8 mouse cellular contexts compared by ENCODE assay signal in genomic region chr4:83570569-83570968, GRCm38 (mm10). TPM values are rescaled to one million over a fixed set of nuclear protein-coding genes. Genes with fewer than 3 reads are reported as not detected.
A peak's percentile ranks its signal among the peaks of the same experiment; 100 is the strongest.
DNase-seq lines count a peak whose midpoint lies in the region; ATAC-seq lines count a peak whose summit lies in the region.

No protein-coding gene starts in this region.

- H3K27ac ChIP-seq in embryonic facial prominence, embryonic 11.5 days (replicated peaks; ENCODE audit: low read depth, low read length) = no peak overlapping the region
- H3K27ac ChIP-seq in embryonic facial prominence, embryonic 10.5 days (replicated peaks) = no peak overlapping the region

- no peak for ATAC-seq in embryonic facial prominence, embryonic 11.5 days (replicated peaks; ENCODE audit: insufficient number of reproducible peaks, low FRiP score, low TSS enrichment, low read depth)
- ATAC-seq in hematopoietic stem cell, adult 5-6 weeks (replicated peaks in 1 of 2; ENCODE audit: insufficient read depth in 1 of 2, low FRiP score in 2 of 2, low TSS enrichment in 1 of 2, low read depth in 1 of 2, poor library complexity in 2 of 2, severe bottlenecking in 2 of 2) = peak; percentile 25 to 61; a peak in 3 of 4 replicates

- no peaks in the 10 kb centered on the region for H3K36me3 ChIP-seq in embryonic facial prominence, embryonic 11.5 days (replicated peaks; ENCODE audit: control insufficient read depth, insufficient read depth, low read depth, low read length)
- no peaks in the 10 kb centered on the region; the same call in 1 of the 2 replicates for H3K36me3 ChIP-seq in embryonic facial prominence, embryonic 10.5 days (replicated peaks)

- no peak overlapping the region for H3K9ac ChIP-seq in embryonic facial prominence, embryonic 11.5 days (replicated peaks; ENCODE audit: low read length)

- no peak overlapping the region for H3K4me3 ChIP-seq in embryonic facial prominence, embryonic 11.5 days (ENCODE audit: low read depth, low read length)
- H3K4me3 ChIP-seq in embryonic facial prominence, embryonic 10.5 days = no peak overlapping the region

- H3K9me3 ChIP-seq in embryonic facial prominence, embryonic 11.5 days (replicated peaks; ENCODE audit: control insufficient read depth, low read length) = no peaks in the 10 kb centered on the region
- no peaks in the 10 kb centered on the region for H3K9me3 ChIP-seq in embryonic facial prominence, embryonic 10.5 days

- WGBS in embryonic facial prominence, embryonic 11.5 days = 72% methylated on average over 6 of the region's 6 CpGs
- WGBS in embryonic facial prominence, embryonic 10.5 days = 64% methylated on average over 6 of the region's 6 CpGs

- no peaks in the 10 kb centered on the region for H3K4me1 ChIP-seq in embryonic facial prominence, embryonic 11.5 days (ENCODE audit: control insufficient read depth, insufficient read depth, low read length)
- peaks cover 15% of the 10 kb centered on the region for H3K4me1 ChIP-seq in embryonic facial prominence, embryonic 10.5 days

- no peaks in the 10 kb centered on the region for H3K27me3 ChIP-seq in embryonic facial prominence, embryonic 11.5 days (ENCODE audit: control insufficient read depth, insufficient read depth, low read length)
- no peaks in the 10 kb centered on the region for H3K27me3 ChIP-seq in embryonic facial prominence, embryonic 10.5 days (replicated peaks; ENCODE audit: low read depth, poor library complexity, severe bottlenecking)

- DNase-seq in embryonic facial prominence, embryonic 11.5 days (ENCODE audit: low spot score) = peak; percentile 83
- no peak for DNase-seq in embryonic facial prominence, embryonic 10.5 days (ENCODE audit: low spot score)
- DNase-seq in lung, postnatal 10 days = peak; percentile 13
- no peak for DNase-seq in lung, postnatal 14 days
- DNase-seq in skeletal muscle tissue, adult 2 months (ENCODE audit: low read depth, low spot score) = peak; percentile 11
- DNase-seq in left cerebral cortex, adult 8-10 months (ENCODE audit: low spot score in 2 of 2) = no peak
- no peak for DNase-seq in left cerebral cortex, postnatal 10 days (ENCODE audit: extremely low spot score in 1 of 2, low spot score in 2 of 2)

- H3K4me2 ChIP-seq in embryonic facial prominence, embryonic 11.5 days (ENCODE audit: low read depth, low read length) = no peak overlapping the region

- intact Hi-C loops in left cerebral cortex, postnatal 10 days (cut with DNase I) = loop anchor here (10.0 kb wide), 1 partner anchor 306 kb away; no protein-coding TSS in a partner anchor

RNA-seq across cellular contexts. Expression of gene Ccdc171, which starts 45.2 kb away (rescaled TPM):
- 5.7 and 7.3 TPM in 2 replicates for polyA plus RNA-seq in embryonic facial prominence, embryonic 11.5 days (2014; fragmentation: Nextera tagmentation; extraction: Ambion mirVana)
- polyA plus RNA-seq in embryonic facial prominence, embryonic 10.5 days (2016; fragmentation: Nextera tagmentation; extraction: Ambion mirVana) = 5.5 and 6.1 TPM in 2 replicates
- total RNA-seq in hematopoietic stem cell, adult 5-6 weeks (2017) = 21.8 and 30.6 TPM in 2 replicates
- total RNA-seq in left cerebral cortex, adult 8-10 months (2022) = 1 to 10 TPM; 3.8 to 4.5 (median 3.8) TPM
- total RNA-seq in left cerebral cortex, postnatal 10 days (2021) = 1 to 10 TPM; 2.4 to 2.5 TPM

Comparison
In these comparisons a context has a peak if more than half of its experiments do, and no peak if none do; other contexts are left out.
1. DNase-seq: peak in embryonic facial prominence, embryonic 11.5 days (single experiment), lung, postnatal 10 days (single experiment) and skeletal muscle tissue, adult 2 months (single experiment); none in embryonic facial prominence, embryonic 10.5 days (single experiment), lung, postnatal 14 days (single experiment), left cerebral cortex, adult 8-10 months (0 of 2) and left cerebral cortex, postnatal 10 days (0 of 2).